ENCODE assay signal across 7 mouse cellular contexts in genomic region chr1:193949817-193950216, GRCm38 (mm10).
"Had no signal": no experiment of that assay in that cellular context is flagged by ENCODE, and none has a peak within 500 bp of the region (broad histone marks: within the 10 kb centered on the region; RNA-seq: fewer than 3 reads in every experiment).

No protein-coding gene starts in this region.

- ATAC-seq: lung, postnatal 0 days had no signal

- DNase-seq: kidney, adult 9 months; kidney, postnatal 4 days; lung, adult 2 months; lung, postnatal 36 days; midbrain, embryonic 14.5 days; thymus, postnatal 36 days had no signal
